Comparison of ENCODE assay signal across 15 mouse cellular contexts in the genomic region with DNA sequence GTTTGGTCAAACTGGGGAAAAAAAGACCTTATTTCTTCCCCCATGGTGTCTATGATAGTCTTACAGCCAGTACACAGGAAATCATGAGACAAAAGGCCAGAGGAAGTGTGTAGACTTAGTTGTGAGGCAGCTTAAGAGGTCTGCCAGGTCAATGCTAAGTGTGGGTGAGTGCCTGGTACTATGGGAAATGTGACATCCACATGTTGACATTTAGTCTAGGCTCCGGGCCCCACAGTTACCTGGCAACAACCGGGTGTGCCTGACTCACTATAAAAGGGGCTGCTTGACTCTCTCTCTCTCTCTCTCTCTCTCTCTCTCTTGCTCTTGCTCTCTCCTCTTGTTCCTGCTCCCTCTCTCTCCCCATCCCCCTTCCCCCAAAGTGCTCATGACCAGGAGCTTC.
DNase-seq lines count a peak whose midpoint lies in the region; ATAC-seq and TF ChIP-seq lines count a peak whose summit lies in the region.
"Had no signal": no experiment of that assay in that cellular context is flagged by ENCODE, and none has a peak within 500 bp of the region (broad histone marks: within the 10 kb centered on the region; RNA-seq: fewer than 3 reads in every experiment).

No protein-coding gene starts in this region.

- intact Hi-C loops in heart, postnatal 36 days (cut with DNase I), result loop anchor here (5.0 to 10.0 kb wide), 2 partner anchors 164 to 469 kb away; no protein-coding TSS in a partner anchor

- TF ChIP-seq CTCF in heart, postnatal 0 days (IDR thresholded peaks at IDR 0.05; ENCODE audit: low read depth), result no peak
- TF ChIP-seq CTCF in lung, postnatal 0 days (IDR thresholded peaks at IDR 0.05), result no peak
- TF ChIP-seq CTCF in thymus, adult 2 months (IDR thresholded peaks at IDR 0.05; ENCODE audit: borderline replicate concordance, control insufficient read depth, extremely low read depth, insufficient read depth, low read length, poor library complexity), result no peak

- no peak for TF ChIP-seq EP300 in heart, postnatal 0 days (IDR thresholded peaks at IDR 0.05; ENCODE audit: low read depth)
- TF ChIP-seq EP300 in lung, postnatal 0 days (IDR thresholded peaks at IDR 0.05), result no peak; the same call in 1 of the 2 replicates

- no peaks in the 10 kb centered on the region for H3K9me3 ChIP-seq in heart, postnatal 0 days (replicated peaks; ENCODE audit: control insufficient read depth, low read length)
- H3K9me3 ChIP-seq in intestine, embryonic 16.5 days (ENCODE audit: control insufficient read depth, low read length), result no peaks in the 10 kb centered on the region
- H3K9me3 ChIP-seq in lung, postnatal 0 days (ENCODE audit: low read length), result no peaks in the 10 kb centered on the region
- H3K9me3 ChIP-seq: embryonic facial prominence, embryonic 15.5 days; hindbrain, embryonic 13.5 days had no signal

- no peak overlapping the region for H3K9ac ChIP-seq in heart, postnatal 0 days (replicated peaks; ENCODE audit: low read depth, low read length)
- no peak overlapping the region for H3K9ac ChIP-seq in intestine, embryonic 16.5 days (ENCODE audit: low read depth, low read length)
- H3K9ac ChIP-seq in lung, postnatal 0 days (replicated peaks; ENCODE audit: low read depth), result no peak overlapping the region
- H3K9ac ChIP-seq: embryonic facial prominence, embryonic 15.5 days; hindbrain, embryonic 13.5 days had no signal

- no peak overlapping the region for H3K4me3 ChIP-seq in heart, postnatal 0 days (ENCODE audit: low read depth, low read length)
- H3K4me3 ChIP-seq in intestine, embryonic 16.5 days (ENCODE audit: low read length), result no peak overlapping the region
- no peak overlapping the region for H3K4me3 ChIP-seq in lung, postnatal 0 days (ENCODE audit: low read depth, low read length)
- no peak overlapping the region for H3K4me3 ChIP-seq in thymus, adult 2 months (ENCODE audit: control insufficient read depth, insufficient read depth, low read length)
- H3K4me3 ChIP-seq: embryonic facial prominence, embryonic 15.5 days; hindbrain, embryonic 13.5 days had no signal

- ATAC-seq in heart, postnatal 0 days (ENCODE audit: insufficient read depth, low read depth), result peak; percentile 30; the same call in 1 of the 2 replicates
- peak; percentile 83 for ATAC-seq in CD4-positive, CD25-positive, alpha-beta regulatory T cell, adult 4 months
- ATAC-seq in intestine, embryonic 16.5 days, result peak; percentile 63; the same call in 1 of the 2 replicates
- peak; percentile 71 for ATAC-seq in lung, postnatal 0 days
- ATAC-seq: forebrain, embryonic 14.5 days had no signal

- no peak for DNase-seq in heart, postnatal 0 days (ENCODE audit: low spot score)
- DNase-seq in heart, postnatal 36 days, result no peak
- peak; percentile 58 for DNase-seq in lung, postnatal 0 days (ENCODE audit: low spot score)
- no peak for DNase-seq in frontal cortex, postnatal 36 days (ENCODE audit: low spot score in 2 of 2)
- no peak for DNase-seq in thymus, adult 2 months
- DNase-seq in urinary bladder, postnatal 36 days (ENCODE audit: low spot score in 2 of 2), result no peak
- DNase-seq: adrenal gland, postnatal 14 days; gastrocnemius, postnatal 14 days; layer of hippocampus, adult 9-11 months had no signal

- H3K4me2 ChIP-seq in heart, postnatal 0 days (ENCODE audit: low read depth, low read length), result no peak overlapping the region
- no peak overlapping the region for H3K4me2 ChIP-seq in intestine, embryonic 16.5 days (ENCODE audit: low read depth, low read length)
- H3K4me2 ChIP-seq in lung, postnatal 0 days (replicated peaks; ENCODE audit: low read depth, low read length), result no peak overlapping the region
- H3K4me2 ChIP-seq: embryonic facial prominence, embryonic 15.5 days; hindbrain, embryonic 13.5 days had no signal

- H3K27me3 ChIP-seq in heart, postnatal 0 days (ENCODE audit: control insufficient read depth, insufficient read depth, low read length), result no peaks in the 10 kb centered on the region
- no peaks in the 10 kb centered on the region for H3K27me3 ChIP-seq in intestine, embryonic 16.5 days (replicated peaks; ENCODE audit: control insufficient read depth, insufficient read depth, low read length)
- H3K27me3 ChIP-seq in lung, postnatal 0 days (replicated peaks; ENCODE audit: insufficient read depth, low read length), result no peaks in the 10 kb centered on the region
- H3K27me3 ChIP-seq in thymus, adult 2 months (ENCODE audit: control insufficient read depth, insufficient read depth, low read length), result no peaks in the 10 kb centered on the region
- H3K27me3 ChIP-seq: CH12.LX; embryonic facial prominence, embryonic 15.5 days; hindbrain, embryonic 13.5 days had no signal

- H3K36me3 ChIP-seq in heart, postnatal 0 days (replicated peaks; ENCODE audit: control insufficient read depth, insufficient read depth, low read length), result no peaks in the 10 kb centered on the region
- H3K36me3 ChIP-seq in intestine, embryonic 16.5 days (ENCODE audit: control insufficient read depth, insufficient read depth, low read length), result no peaks in the 10 kb centered on the region
- no peaks in the 10 kb centered on the region for H3K36me3 ChIP-seq in lung, postnatal 0 days (ENCODE audit: insufficient read depth, low read length)
- no peaks in the 10 kb centered on the region for H3K36me3 ChIP-seq in thymus, adult 2 months (ENCODE audit: control insufficient read depth, insufficient read depth, low read length)
- H3K36me3 ChIP-seq: embryonic facial prominence, embryonic 15.5 days; hindbrain, embryonic 13.5 days had no signal

- H3K27ac ChIP-seq in heart, postnatal 0 days (ENCODE audit: low read depth), result no peak overlapping the region
- no peak overlapping the region for H3K27ac ChIP-seq in intestine, embryonic 16.5 days (ENCODE audit: low read length)
- peak overlapping the region; percentile 20; the same call in 1 of the 2 replicates for H3K27ac ChIP-seq in lung, postnatal 0 days (ENCODE audit: low read length)
- H3K27ac ChIP-seq in thymus, adult 2 months (ENCODE audit: control insufficient read depth, insufficient read depth, low read length), result no peak overlapping the region
- H3K27ac ChIP-seq: embryonic facial prominence, embryonic 15.5 days; hindbrain, embryonic 13.5 days had no signal

- WGBS in heart, postnatal 0 days, result 20% methylated on average over 2 of the region's 2 CpGs
- 21% methylated on average over 2 of the region's 2 CpGs for WGBS in intestine, embryonic 16.5 days
- WGBS in lung, postnatal 0 days, result 7% methylated on average over 2 of the region's 2 CpGs
- WGBS in thymus, adult 2 months, result 15% methylated on average over 2 of the region's 2 CpGs

- peaks cover 19% of the 10 kb centered on the region for H3K4me1 ChIP-seq in heart, postnatal 0 days (ENCODE audit: control insufficient read depth, insufficient read depth)
- H3K4me1 ChIP-seq in intestine, embryonic 16.5 days (ENCODE audit: control insufficient read depth, insufficient read depth, low read length), result peaks cover 18% of the 10 kb centered on the region
- peaks cover 4% of the 10 kb centered on the region; the same call in 1 of the 2 replicates for H3K4me1 ChIP-seq in lung, postnatal 0 days (ENCODE audit: insufficient read depth, low read depth, low read length)
- H3K4me1 ChIP-seq in thymus, adult 2 months (replicated peaks; ENCODE audit: control insufficient read depth, insufficient read depth, low read length), result no peaks in the 10 kb centered on the region

- no peak for TF ChIP-seq POLR2A in thymus, adult 2 months (IDR thresholded peaks at IDR 0.05; ENCODE audit: control insufficient read depth, extremely low read depth, insufficient read depth, low read length, poor library complexity)

Comparison
In these comparisons a context has a peak if more than half of its experiments do, and no peak if none do; other contexts are left out.
1. ATAC-seq: peak in every context shown above with its lines; median percentile 83 in CD4-positive, CD25-positive, alpha-beta regulatory T cell, adult 4 months; 71 in lung, postnatal 0 days; 63 in intestine, embryonic 16.5 days; 30 in heart, postnatal 0 days.